Mouse (Mus musculus) left cerebral cortex, postnatal 25 days (tissue): ENCODE data around the gene Gnl2. TPM values are rescaled to one million over a fixed set of nuclear protein-coding genes. Genes with fewer than 3 reads are reported as not detected.

Experiments used
- DNase-seq, 2 experiments: peaks; one replicate each; pipeline ENCODE4 v3.0.0; 2022; ENCODE audit warnings: low spot score in 2 of 2, mixed read lengths in 1 of 2
- intact Hi-C: fragments of 180-260 bp; cut with DNase I; formaldehyde crosslinking; loops from one replicate; pipeline ENCODE4 v1.15.1; 2025
- total RNA-seq, 2 experiments: library from RNA; stranded (reverse); gene quantifications; 2 replicates each; pipeline ENCODE4 v1.2.3; 2021

Gene Gnl2
- 10 to 100 TPM; 55.4 to 62.6 TPM for total RNA-seq

- no peak for DNase-seq
- intact Hi-C loops: no loop called here
These were observed at the start of gene Gnl2 for GRCm38 (mm10) chr4:125015806-125016635. TSS of gene Gnl2 (plus strand) at chr4:125016585.

- no peak for DNase-seq
- intact Hi-C loops: no loop called here
These were observed 47.7 kb upstream of the Gnl2 start for GRCm38 (mm10) chr4:124968711-124969110.

- no peak for DNase-seq
- intact Hi-C loops: no loop called here
These were observed 47.1 kb upstream of the Gnl2 start for GRCm38 (mm10) chr4:124969219-124969848.

- DNase-seq: no peak
- intact Hi-C loops: no loop called here
These were observed 46.2 kb upstream of the Gnl2 start for GRCm38 (mm10) chr4:124970194-124970593.

- no peak for DNase-seq
- intact Hi-C loops: no loop called here
These were observed 45.7 kb upstream of the Gnl2 start for GRCm38 (mm10) chr4:124970677-124971076.

- intact Hi-C loops: no loop called here
- DNase-seq: no peak
These were observed 45.3 kb upstream of the Gnl2 start for GRCm38 (mm10) chr4:124971094-124971493.

- no peak for DNase-seq
- intact Hi-C loops: no loop called here
These were observed 44.1 kb upstream of the Gnl2 start for GRCm38 (mm10) chr4:124972316-124972715.

- no peak for DNase-seq
- intact Hi-C loops: no loop called here
These were observed 43.1 kb upstream of the Gnl2 start for GRCm38 (mm10) chr4:124973296-124973695.

- DNase-seq: no peak
- intact Hi-C loops: no loop called here
These were observed 38.2 kb upstream of the Gnl2 start for GRCm38 (mm10) chr4:124978201-124978600.

- intact Hi-C loops: loop anchor here (2.0 kb wide), 1 partner anchor 37 kb away; no protein-coding TSS in a partner anchor
- no peak for DNase-seq
These were observed 32.4 kb upstream of the Gnl2 start for GRCm38 (mm10) chr4:124983893-124984526.

GRCm38 (mm10) chr4:124984871-124985670 lies 31.3 kb upstream of the Gnl2 start:
- intact Hi-C loops: loop anchor here (2.0 kb wide), 1 partner anchor 36 kb away; no protein-coding TSS in a partner anchor
- DNase-seq: peak in 1 of 2 experiments; percentile 69

GRCm38 (mm10) chr4:124985671-124986602 lies 30.4 kb upstream of the Gnl2 start, which contains the start of gene Rspo1:
TSS of gene Rspo1 (plus strand) at chr4:124986430.
- DNase-seq: no peak
- intact Hi-C loops: loop anchor here (2.0 kb wide), 1 partner anchor 35 kb away; no protein-coding TSS in a partner anchor

- DNase-seq: no peak
- intact Hi-C loops: no loop called here
These were observed 29.4 kb upstream of the Gnl2 start for GRCm38 (mm10) chr4:124986739-124987710.

GRCm38 (mm10) chr4:124987711-124988097 lies 28.7 kb upstream of the Gnl2 start:
- intact Hi-C loops: no loop called here
- no peak for DNase-seq

GRCm38 (mm10) chr4:124988382-124988781 lies 28.0 kb upstream of the Gnl2 start:
- intact Hi-C loops: no loop called here
- no peak for DNase-seq

GRCm38 (mm10) chr4:124989787-124990253 lies 26.6 kb upstream of the Gnl2 start:
- no peak for DNase-seq
- intact Hi-C loops: no loop called here

- no peak for DNase-seq
- intact Hi-C loops: no loop called here
These were observed 26.1 kb upstream of the Gnl2 start for GRCm38 (mm10) chr4:124990325-124990724.
